15 mouse cellular contexts compared by ENCODE assay signal in genomic region chr7:142661811-142662210, GRCm38 (mm10). TPM values are rescaled to one million over a fixed set of nuclear protein-coding genes. Genes with fewer than 3 reads are reported as not detected.
DNase-seq lines count a peak whose midpoint lies in the region; ATAC-seq and TF ChIP-seq lines count a peak whose summit lies in the region.
"Had no signal": no experiment of that assay in that cellular context is flagged by ENCODE, and none has a peak within 500 bp of the region (broad histone marks: within the 10 kb centered on the region; RNA-seq: fewer than 3 reads in every experiment).

No protein-coding gene starts in this region.

- no peak for ATAC-seq in embryonic facial prominence, embryonic 15.5 days (ENCODE audit: insufficient number of reproducible peaks, low FRiP score, low TSS enrichment, low read depth)
- ATAC-seq in liver, embryonic 12.5 days = no peak
- no peak for ATAC-seq in forebrain, embryonic 14.5 days
- ATAC-seq: hindbrain, postnatal 0 days had no signal

- no peak for TF ChIP-seq POLR2A in liver, adult 2 months (IDR thresholded peaks at IDR 0.05; ENCODE audit: extremely low read depth, insufficient read depth, low read length)
- no peak for TF ChIP-seq POLR2A in cerebellum, adult 2 months (IDR thresholded peaks at IDR 0.05; ENCODE audit: borderline replicate concordance, insufficient read depth, low read length)

- no peak for TF ChIP-seq CTCF in liver, adult 2 months (IDR thresholded peaks at IDR 0.05; ENCODE audit: low read depth, low read length)
- TF ChIP-seq CTCF in cerebellum, adult 2 months (IDR thresholded peaks at IDR 0.05; ENCODE audit: borderline replicate concordance, insufficient read depth, low read depth, low read length) = no peak

- no peaks in the 10 kb centered on the region for H3K36me3 ChIP-seq in liver, adult 2 months (ENCODE audit: control insufficient read depth, insufficient read depth, low read length)
- H3K36me3 ChIP-seq in embryonic facial prominence, embryonic 15.5 days = no peaks in the 10 kb centered on the region
- peaks cover 4% of the 10 kb centered on the region; the same call in 1 of the 2 replicates for H3K36me3 ChIP-seq in liver, embryonic 12.5 days
- H3K36me3 ChIP-seq in forebrain, embryonic 14.5 days (ENCODE audit: control insufficient read depth, insufficient read depth, low read length) = no peaks in the 10 kb centered on the region
- H3K36me3 ChIP-seq: forebrain, embryonic 10.5 days; G1E had no signal

- DNase-seq in heart, adult 11 months = peak; percentile 15
- no peak for DNase-seq in heart, postnatal 36 days
- DNase-seq in liver, adult 2 months (ENCODE audit: extremely low read depth, low read depth, low spot score) = peak; percentile 91
- DNase-seq in liver = no peak
- no peak for DNase-seq in forebrain, embryonic 14.5 days (ENCODE audit: low spot score)
- no peak for DNase-seq in cerebellum, adult 2 months
- DNase-seq: cerebellum, adult 9-11 months; right cerebral cortex, postnatal 14 days had no signal

- intact Hi-C loops in heart, postnatal 36 days (cut with DNase I) = no loop called here

- H3K79me2 ChIP-seq in liver, adult 2 months (ENCODE audit: control insufficient read depth, insufficient read depth, low read length) = no peaks in the 10 kb centered on the region

- no peak overlapping the region for H3K4me3 ChIP-seq in liver, adult 2 months (ENCODE audit: insufficient read depth, low read depth, low read length)
- H3K4me3 ChIP-seq in embryonic facial prominence, embryonic 15.5 days (replicated peaks) = peak overlapping the region; percentile 60
- H3K4me3 ChIP-seq in liver, embryonic 12.5 days = peak overlapping the region; percentile 45
- no peak overlapping the region for H3K4me3 ChIP-seq in forebrain, embryonic 14.5 days (ENCODE audit: low read depth, low read length)
- no peak overlapping the region for H3K4me3 ChIP-seq in cerebellum, adult 2 months (replicated peaks; ENCODE audit: insufficient read depth, low read depth, low read length)

- H3K4me1 ChIP-seq in liver, adult 2 months (ENCODE audit: control insufficient read depth, insufficient read depth, low read length) = peaks cover 1% of the 10 kb centered on the region; the same call in 1 of the 2 replicates
- H3K4me1 ChIP-seq in embryonic facial prominence, embryonic 15.5 days = peaks cover 46% of the 10 kb centered on the region
- peaks cover 17% of the 10 kb centered on the region; the same call in 1 of the 2 replicates for H3K4me1 ChIP-seq in liver, embryonic 12.5 days
- H3K4me1 ChIP-seq in forebrain, embryonic 14.5 days (ENCODE audit: control insufficient read depth, insufficient read depth, low read length) = peaks cover 4% of the 10 kb centered on the region
- no peaks in the 10 kb centered on the region; the same call in 1 of the 2 replicates for H3K4me1 ChIP-seq in cerebellum, adult 2 months (ENCODE audit: control insufficient read depth, insufficient read depth, low read length)

- H3K27me3 ChIP-seq in liver, adult 2 months (ENCODE audit: control insufficient read depth, insufficient read depth, low read length) = peaks cover 49% of the 10 kb centered on the region
- peaks cover 92% of the 10 kb centered on the region for H3K27me3 ChIP-seq in embryonic facial prominence, embryonic 15.5 days
- peaks cover 100% of the 10 kb centered on the region for H3K27me3 ChIP-seq in liver, embryonic 12.5 days (replicated peaks)
- H3K27me3 ChIP-seq in forebrain, embryonic 14.5 days (replicated peaks; ENCODE audit: control insufficient read depth, insufficient read depth, low read length) = peaks cover 99% of the 10 kb centered on the region
- H3K27me3 ChIP-seq in cerebellum, adult 2 months (ENCODE audit: control insufficient read depth, insufficient read depth, low read length) = peaks cover 7% of the 10 kb centered on the region; the same call in 1 of the 2 replicates

- no peak overlapping the region for H3K9ac ChIP-seq in liver, adult 2 months (ENCODE audit: low read depth, low read length)
- H3K9ac ChIP-seq in embryonic facial prominence, embryonic 15.5 days = no peak overlapping the region
- H3K9ac ChIP-seq in liver, embryonic 12.5 days = no peak overlapping the region
- H3K9ac ChIP-seq in forebrain, embryonic 14.5 days (ENCODE audit: low read length) = no peak overlapping the region

- H3K4me2 ChIP-seq in embryonic facial prominence, embryonic 15.5 days (replicated peaks) = peak overlapping the region; percentile 71; the same call in 1 of the 2 replicates
- H3K4me2 ChIP-seq in liver, embryonic 12.5 days = 0 out of 2 replicates have a peak overlapping the region, but pooled peaks have one; percentile 55
- H3K4me2 ChIP-seq in forebrain, embryonic 14.5 days (ENCODE audit: low read length) = no peak overlapping the region

- H3K9me3 ChIP-seq in embryonic facial prominence, embryonic 15.5 days (replicated peaks) = no peaks in the 10 kb centered on the region
- H3K9me3 ChIP-seq in liver, embryonic 12.5 days (replicated peaks) = no peaks in the 10 kb centered on the region
- no peaks in the 10 kb centered on the region for H3K9me3 ChIP-seq in forebrain, embryonic 14.5 days (replicated peaks; ENCODE audit: control insufficient read depth, low read length)
- H3K9me3 ChIP-seq: forebrain, embryonic 10.5 days had no signal

- no peak overlapping the region for H3K27ac ChIP-seq in liver, adult 2 months (replicated peaks; ENCODE audit: insufficient read depth, low read depth, low read length)
- H3K27ac ChIP-seq in embryonic facial prominence, embryonic 15.5 days (replicated peaks) = no peak overlapping the region
- H3K27ac ChIP-seq in liver, embryonic 12.5 days = no peak overlapping the region
- no peak overlapping the region for H3K27ac ChIP-seq in forebrain, embryonic 14.5 days (ENCODE audit: low read depth, low read length)
- H3K27ac ChIP-seq in cerebellum, adult 2 months (ENCODE audit: insufficient read depth, low read length) = no peak overlapping the region
- H3K27ac ChIP-seq: hindbrain, postnatal 0 days had no signal

RNA-seq across cellular contexts. Expression of gene Igf2, which starts 4.8 kb away (rescaled TPM):
- 10 to 100 TPM; 78.1 to 89.2 TPM for total RNA-seq in heart, postnatal 36 days (2021)
- total RNA-seq in liver, adult 2 months (2014; rRNA removed) = 0.20 and 0.37 TPM in 2 replicates
- polyA plus RNA-seq in liver, adult 2 months (2012; rRNA removed) = 1.2 and 1.3 TPM in 2 replicates
- polyA plus RNA-seq in embryonic facial prominence, embryonic 15.5 days (2015; fragmentation: Nextera tagmentation; extraction: Ambion mirVana) = 970 and 1,114 TPM in 2 replicates
- 354 and 377 TPM in 2 replicates for polyA plus RNA-seq in liver, embryonic 12.5 days (2016; fragmentation: Nextera tagmentation; extraction: Ambion mirVana)
- polyA plus RNA-seq in forebrain, embryonic 14.5 days (2014; fragmentation: Nextera tagmentation; extraction: Ambion mirVana) = 74.0 and 89.8 TPM in 2 replicates
- polyA plus RNA-seq in cerebellum, adult 2 months (2012; rRNA removed) = 67.2 and 99.9 TPM in 2 replicates
- total RNA-seq: megakaryocyte, adult 5-6 weeks had no signal
- polyA plus RNA-seq: G1E had no signal

RNA-seq across cellular contexts. Expression of gene Gm49394, which starts 7.9 kb away (rescaled TPM):
- under 1 TPM in 1 of 2 experiments, not detected in 1; 0.08 TPM for total RNA-seq in heart, postnatal 36 days (2021)
- total RNA-seq in liver, adult 2 months (2014; rRNA removed) = not detected in 2 replicates
- not detected in 2 replicates for polyA plus RNA-seq in liver, adult 2 months (2012; rRNA removed)
- polyA plus RNA-seq in embryonic facial prominence, embryonic 15.5 days (2015; fragmentation: Nextera tagmentation; extraction: Ambion mirVana) = 0.25 and 0.80 TPM in 2 replicates
- not detected in 2 replicates for polyA plus RNA-seq in liver, embryonic 12.5 days (2016; fragmentation: Nextera tagmentation; extraction: Ambion mirVana)
- polyA plus RNA-seq in forebrain, embryonic 14.5 days (2014; fragmentation: Nextera tagmentation; extraction: Ambion mirVana) = not detected in 2 replicates
- polyA plus RNA-seq in cerebellum, adult 2 months (2012; rRNA removed) = 0.02 TPM in 1 of 2 replicates, not detected in the other
- total RNA-seq: gastrocnemius, adult 18-20 months; megakaryocyte, adult 5-6 weeks had no signal
- polyA plus RNA-seq: forebrain, embryonic 10.5 days; G1E; hindbrain, postnatal 0 days had no signal

Comparison
In these comparisons a context has a peak if more than half of its experiments do, and no peak if none do; other contexts are left out.
1. DNase-seq: peak in heart, adult 11 months (single experiment) and liver, adult 2 months (single experiment); none in heart, postnatal 36 days (0 of 2), liver (single experiment), forebrain, embryonic 14.5 days (single experiment) and cerebellum, adult 2 months (0 of 2).
2. H3K4me3 ChIP-seq: peak in embryonic facial prominence, embryonic 15.5 days (single experiment) and liver, embryonic 12.5 days (single experiment); none in liver, adult 2 months (single experiment), forebrain, embryonic 14.5 days (single experiment) and cerebellum, adult 2 months (single experiment).
3. RNA of gene Igf2, which starts 4.8 kb away (polyA plus RNA-seq): 970 to 1,114 TPM in embryonic facial prominence, embryonic 15.5 days, 354 to 377 TPM in liver, embryonic 12.5 days, 74.0 to 89.8 TPM in forebrain, embryonic 14.5 days and 67.2 to 99.9 TPM in cerebellum, adult 2 months; 1.2 to 1.3 TPM in liver, adult 2 months; every median in the first group is over 10 times any median in the second.